Mouse (Mus musculus) thymus, adult 2 months (tissue): ENCODE results near the gene Lce3c. TPM values are rescaled to one million over a fixed set of nuclear protein-coding genes. Genes with fewer than 3 reads are reported as not detected.

Source experiments
- DNase-seq: peaks from one replicate; pipeline ENCODE4 v3.0.0; 2021
- H3K27ac ChIP-seq: fragments of 200-500 bp; 2 replicates; pipeline ENCODE4 v1.5.1; 2012; ENCODE audit warnings: low read length, control low read depth; ENCODE audit not compliant: control insufficient read depth, insufficient read depth
- H3K27me3 ChIP-seq: fragments of 200-500 bp; 2 replicates; pipeline ENCODE4 v1.6.1; 2012; ENCODE audit warnings: mild to moderate bottlenecking, low read length, moderate library complexity, mixed read lengths; ENCODE audit not compliant: control insufficient read depth, insufficient read depth
- H3K36me3 ChIP-seq: fragments of 200-500 bp; 2 replicates; pipeline ENCODE4 v1.6.1; 2012; ENCODE audit warnings: mild to moderate bottlenecking, low read length, moderate library complexity; ENCODE audit not compliant: control insufficient read depth, insufficient read depth
- H3K4me1 ChIP-seq: fragments of 200-500 bp; replicated peaks from 2 replicates; pipeline ENCODE4 v1.6.1; 2012; ENCODE audit warnings: low read length; ENCODE audit not compliant: control insufficient read depth, insufficient read depth
- H3K4me3 ChIP-seq: fragments of 200-500 bp; 2 replicates; pipeline ENCODE4 v1.5.1; 2012; ENCODE audit warnings: mild to moderate bottlenecking, low read length, control low read depth, moderate library complexity; ENCODE audit not compliant: control insufficient read depth, insufficient read depth
- CTCF ChIP-seq: fragments of 200-500 bp; IDR thresholded peaks from 2 replicates; pipeline ENCODE4 v1.5.1; 2012; ENCODE audit warnings: mild to moderate bottlenecking, control low read depth, low read length, moderate library complexity, borderline replicate concordance; ENCODE audit not compliant: control insufficient read depth, poor library complexity, insufficient read depth; ENCODE audit errors: extremely low read depth
- POLR2A ChIP-seq: fragments of 200-500 bp; IDR thresholded peaks from 2 replicates; pipeline ENCODE4 v1.6.1; 2012; ENCODE audit warnings: mild to moderate bottlenecking, low read length, control low read depth, moderate library complexity; ENCODE audit not compliant: control insufficient read depth, poor library complexity, insufficient read depth; ENCODE audit errors: extremely low read depth
- WGBS: fragments of 180-500 bp; shearing (Covaris S2); methylation state at CpG from one replicate; pipeline ENCODE4 v1.1.7; 2018; 5-methylcytosine and 5-hydroxymethylcytosine counted together
- polyA plus RNA-seq: library from polyadenylated mRNA; depleted of rRNA; stranded (reverse); fragments of >200 nt; gene quantifications from 2 replicates; pipeline ENCODE4 v1.2.3, GENCODE M21; 2012; rRNA removed

Gene Lce3c
- 0.48 and 1.2 TPM in 2 replicates for polyA plus RNA-seq

DNA sequence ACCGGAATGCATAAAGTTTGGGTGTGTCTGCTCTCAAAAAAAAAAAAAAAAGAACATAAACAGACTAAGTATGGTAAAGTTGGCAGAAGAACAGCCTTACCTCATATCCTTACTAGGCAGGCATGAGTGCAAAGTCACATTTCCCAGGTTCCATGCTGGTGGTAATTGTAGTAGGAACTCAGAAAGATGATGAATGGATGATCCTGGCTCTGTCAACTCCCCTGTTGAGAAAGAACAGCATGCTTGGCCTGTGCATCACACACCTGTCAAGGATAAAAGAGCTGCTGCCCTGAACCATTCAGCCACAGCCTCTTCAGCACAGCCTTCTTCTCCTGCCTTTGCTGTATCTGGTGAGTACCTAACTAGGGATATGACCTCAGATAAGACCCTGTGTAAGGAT is at the start of gene Lce3c:
Lce3c (plus strand) TSS at position 301 of the 400 bp plus-strand sequence.
- 74% methylated on average over 1 of the region's 1 CpGs for WGBS

DNA sequence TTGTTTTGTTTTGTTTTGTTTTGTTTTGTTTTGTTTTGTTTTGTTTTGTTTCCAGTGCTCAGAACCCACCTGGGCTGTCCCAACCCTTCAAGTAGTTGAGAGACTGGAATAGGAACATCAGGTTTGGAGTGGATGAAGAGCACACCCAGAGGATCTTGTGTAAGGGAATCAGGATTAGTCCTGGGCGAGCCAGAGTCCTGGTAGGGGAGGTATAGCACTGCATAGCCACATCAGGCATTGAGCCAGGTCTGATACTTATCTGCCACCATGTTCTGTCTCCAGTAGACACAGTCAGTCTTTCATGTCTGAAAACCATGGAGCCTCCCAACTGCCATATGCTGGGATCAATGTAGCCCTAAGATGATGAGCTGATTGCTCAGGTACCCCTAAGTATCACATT is 49.8 kb upstream of the Lce3c start:
- H3K4me3 ChIP-seq: no peak overlapping the region
- TF ChIP-seq POLR2A (no peak), CTCF (no peak)
- no peaks in the 10 kb centered on the region for H3K36me3 ChIP-seq
- H3K4me1 ChIP-seq: no peaks in the 10 kb centered on the region
- no peak for DNase-seq
- H3K27ac ChIP-seq: no peak overlapping the region
- WGBS: 58% methylated on average over 1 of the region's 1 CpGs
- no peaks in the 10 kb centered on the region for H3K27me3 ChIP-seq

More for the DNA sequence above, at the start of gene Lce3c:
- Histone ChIP-seq H3K27me3 (no peaks in the 10 kb centered on the region), H3K27ac (no peak within 1 kb of the TSS), H3K4me1 (no peaks in the 10 kb centered on the region), H3K36me3 (no peaks in the 10 kb centered on the region), H3K4me3 (no peak within 1 kb of the TSS)
- no peak for DNase-seq
- TF ChIP-seq CTCF: no peak
- TF ChIP-seq POLR2A: no peak

DNA sequence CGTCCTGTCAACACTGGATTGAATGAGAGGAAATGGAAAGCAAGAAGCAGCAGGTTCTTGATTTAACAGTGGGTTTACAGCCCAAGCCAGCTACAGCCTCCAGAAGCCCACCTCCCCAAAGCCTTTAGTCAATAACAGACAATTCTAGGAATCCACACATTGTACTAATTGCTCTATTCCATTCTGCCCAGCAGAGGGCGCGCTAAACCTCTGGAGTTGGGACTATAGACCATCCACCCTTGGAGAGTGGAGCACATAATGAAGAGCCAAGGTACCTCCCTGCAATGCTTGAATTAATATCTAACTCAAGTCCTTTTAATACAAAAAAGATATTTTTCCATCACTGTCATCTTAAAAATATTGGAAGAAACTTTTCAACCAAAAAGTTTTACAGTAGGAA is 41.3 kb upstream of the Lce3c start:
- DNase-seq: no peak
- Histone ChIP-seq H3K27me3 (no peaks in the 10 kb centered on the region), H3K4me3 (no peak overlapping the region), H3K4me1 (no peaks in the 10 kb centered on the region), H3K36me3 (no peaks in the 10 kb centered on the region), H3K27ac (no peak overlapping the region)
- 22% methylated on average over 3 of the region's 3 CpGs for WGBS
- TF ChIP-seq CTCF (no peak), POLR2A (no peak)

DNA sequence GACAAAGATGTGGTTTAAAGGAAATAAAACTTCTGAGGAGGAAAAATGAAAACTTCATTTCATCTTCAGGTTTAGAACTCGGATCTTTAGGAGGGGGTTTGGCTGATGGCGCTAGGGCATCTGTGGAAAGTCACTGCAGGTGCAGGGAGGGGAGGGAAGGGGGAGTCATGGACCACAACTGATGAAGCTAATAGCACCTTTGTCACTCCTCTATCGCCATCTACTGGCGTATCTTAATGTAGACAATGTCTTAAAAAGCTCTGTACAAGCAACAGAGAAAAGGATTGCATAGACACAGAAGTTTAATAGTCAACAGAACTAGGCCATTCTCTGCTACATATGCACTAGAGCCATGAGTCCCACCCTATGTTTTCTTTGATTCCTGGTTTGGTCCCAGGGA is 40.6 kb upstream of the Lce3c start:
- 30% methylated on average over 4 of the region's 4 CpGs for WGBS
- Histone ChIP-seq H3K36me3 (no peaks in the 10 kb centered on the region), H3K27ac (no peak overlapping the region), H3K4me1 (no peaks in the 10 kb centered on the region), H3K27me3 (no peaks in the 10 kb centered on the region), H3K4me3 (no peak overlapping the region)
- no peak for DNase-seq
- TF ChIP-seq POLR2A (no peak), CTCF (no peak)

DNA sequence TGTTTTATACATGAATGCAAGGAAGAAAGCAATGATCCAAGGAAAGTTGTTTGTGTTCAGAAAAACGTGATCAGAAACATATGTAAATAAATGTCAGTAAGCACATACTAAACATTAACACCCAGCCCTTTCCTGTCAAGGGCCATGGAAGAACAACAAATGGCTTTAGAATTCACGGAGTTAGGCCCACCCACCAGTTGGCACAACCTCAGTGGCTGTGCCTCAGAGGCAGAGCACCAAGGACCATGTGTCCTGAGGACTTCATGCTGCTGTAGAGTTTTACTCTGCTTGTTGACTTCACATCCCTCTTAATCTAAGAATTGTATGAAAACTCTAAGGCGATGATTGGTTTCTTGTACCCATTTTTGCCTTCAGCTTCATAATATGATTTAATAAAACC is 39.1 kb upstream of the Lce3c start:
- H3K27ac ChIP-seq: no peak overlapping the region
- H3K4me1 ChIP-seq: no peaks in the 10 kb centered on the region
- no peaks in the 10 kb centered on the region for H3K27me3 ChIP-seq
- no peaks in the 10 kb centered on the region for H3K36me3 ChIP-seq
- no peak overlapping the region for H3K4me3 ChIP-seq
- WGBS: 60% methylated on average over 3 of the region's 3 CpGs
- TF ChIP-seq CTCF (no peak), POLR2A (no peak)
- DNase-seq: no peak

DNA sequence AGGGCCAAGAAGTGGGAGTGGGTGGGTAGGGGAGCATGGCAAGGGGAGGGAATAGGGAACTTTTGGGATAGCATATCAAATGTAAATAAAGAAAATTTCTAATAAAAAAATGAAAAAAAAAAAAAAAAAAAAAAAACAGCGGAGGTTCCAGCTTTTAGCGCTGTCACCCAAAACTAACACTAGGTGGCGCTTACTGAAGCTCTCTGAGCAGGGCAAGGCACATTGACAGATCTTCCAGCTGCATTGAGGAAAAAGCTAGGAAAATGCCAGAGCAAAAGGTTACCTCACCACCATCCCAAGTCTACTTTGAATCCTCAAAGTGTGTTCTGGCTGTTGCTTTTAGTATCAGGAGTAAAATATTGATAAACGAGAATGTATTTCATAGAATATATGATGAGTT is 36.7 kb upstream of the Lce3c start:
- H3K36me3 ChIP-seq: no peaks in the 10 kb centered on the region
- no peak for DNase-seq
- H3K4me3 ChIP-seq: no peak overlapping the region
- no peaks in the 10 kb centered on the region for H3K4me1 ChIP-seq
- WGBS: 34% methylated on average over 4 of the region's 4 CpGs
- H3K27ac ChIP-seq: no peak overlapping the region
- no peak for TF ChIP-seq POLR2A
- TF ChIP-seq CTCF: no peak
- no peaks in the 10 kb centered on the region for H3K27me3 ChIP-seq

DNA sequence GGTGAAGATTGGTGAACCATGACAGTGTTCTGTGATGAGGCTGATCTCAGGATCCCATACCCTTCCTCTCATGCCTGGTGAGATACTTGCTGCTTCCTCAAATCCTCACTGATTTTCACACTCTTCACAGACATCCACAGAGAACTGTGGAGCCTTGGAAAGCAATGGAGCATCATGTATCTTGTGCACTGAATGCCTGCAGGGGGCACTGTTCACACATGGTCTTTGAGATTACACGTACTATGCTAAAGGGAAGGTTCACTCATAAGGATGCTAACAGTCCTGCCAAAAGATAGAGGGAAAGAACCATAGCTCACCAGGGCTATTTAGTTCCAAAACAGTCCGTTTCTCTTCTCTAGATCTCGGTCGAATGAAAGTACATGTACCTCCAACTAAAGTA is 23.9 kb upstream of the Lce3c start:
- no peak overlapping the region for H3K27ac ChIP-seq
- no peaks in the 10 kb centered on the region for H3K4me1 ChIP-seq
- no peak overlapping the region for H3K4me3 ChIP-seq
- H3K36me3 ChIP-seq: no peaks in the 10 kb centered on the region
- TF ChIP-seq POLR2A (no peak), CTCF (no peak)
- WGBS: 69% methylated on average over 4 of the region's 4 CpGs
- DNase-seq: no peak
- no peaks in the 10 kb centered on the region for H3K27me3 ChIP-seq

DNA sequence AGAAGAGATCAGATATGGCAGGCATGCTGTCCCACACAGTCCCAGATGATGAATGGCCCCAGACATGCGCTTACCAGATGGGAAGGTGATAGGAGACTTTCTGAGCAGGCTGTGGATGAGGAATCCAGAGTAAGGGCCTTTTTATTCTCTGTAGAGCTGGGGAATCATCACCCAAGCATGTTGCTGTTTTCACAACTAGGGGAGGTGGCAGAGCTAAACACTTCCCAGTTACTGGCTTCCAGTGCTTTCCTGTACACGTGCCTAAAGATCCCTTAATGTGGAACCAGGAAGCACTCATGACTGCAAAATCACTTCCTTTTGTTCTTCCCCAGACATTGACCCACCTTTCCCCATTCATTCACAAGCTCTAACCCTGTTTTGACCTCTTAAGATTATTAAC is 18.2 kb upstream of the Lce3c start, which contains the start of gene Lce3a:
Lce3a (minus strand) TSS at position 101 of the 400 bp plus-strand sequence.
- DNase-seq: no peak
- H3K27ac ChIP-seq: no peak within 1 kb of the TSS
- no peak for TF ChIP-seq POLR2A
- TF ChIP-seq CTCF: no peak
- 45% methylated on average over 2 of the region's 2 CpGs for WGBS
- no peak within 1 kb of the TSS for H3K4me3 ChIP-seq
- H3K27me3 ChIP-seq: no peaks in the 10 kb centered on the region
- H3K36me3 ChIP-seq: no peaks in the 10 kb centered on the region
- no peaks in the 10 kb centered on the region for H3K4me1 ChIP-seq
